Mouse (Mus musculus) c-Kit-positive CD71-negative TER-119-negative erythroid progenitor cells, embryonic 14.5 days (primary cell): ENCODE measurements around the gene Dedd.
"Not testable (repeated sequence)": the region's sequence is repeated elsewhere in the genome, so short reads cannot be mapped to it uniquely, and the experiment has no call there.

Experiments used
- DNase-seq: peaks from one replicate; pipeline ENCODE4 v3.0.0-alpha.2; 2013; ENCODE audit warnings: low read depth

The Dedd gene

GRCm38 (mm10) chr1:171328839-171329432 lies at the start of gene Dedd:
Gene Dedd (plus strand): TSS chr1:171329145.
- DNase-seq = peak; percentile 77

- DNase-seq = no peak
Measured at GRCm38 (mm10) chr1:171279721-171280120, 49.2 kb upstream of the Dedd start.

- no peak for DNase-seq
Measured at GRCm38 (mm10) chr1:171280250-171280915, 48.6 kb upstream of the Dedd start.

GRCm38 (mm10) chr1:171280916-171281527 lies 47.9 kb upstream of the Dedd start, which contains the start of gene Ppox:
Gene Ppox (minus strand): TSS chr1:171281186.
- DNase-seq = peak; percentile 94

GRCm38 (mm10) chr1:171281528-171281923 lies 47.4 kb upstream of the Dedd start:
- peak; percentile 86 for DNase-seq

GRCm38 (mm10) chr1:171282086-171282805 lies 46.7 kb upstream of the Dedd start:
- no peak for DNase-seq

- DNase-seq = no peak
Measured at GRCm38 (mm10) chr1:171283188-171284160, 45.5 kb upstream of the Dedd start.

- no peak for DNase-seq
Measured at GRCm38 (mm10) chr1:171284491-171284890, 44.5 kb upstream of the Dedd start.

- DNase-seq = no peak
Measured at GRCm38 (mm10) chr1:171285096-171285892, 43.7 kb upstream of the Dedd start.

- DNase-seq = no peak
Measured at GRCm38 (mm10) chr1:171286517-171286916, 42.4 kb upstream of the Dedd start.

GRCm38 (mm10) chr1:171287136-171288081 lies 41.5 kb upstream of the Dedd start, which contains the start of gene Usp21:
Gene Usp21 (minus strand): TSS chr1:171287991.
- DNase-seq = peak; percentile 84

- DNase-seq = no peak
Measured at GRCm38 (mm10) chr1:171288328-171288727, 40.6 kb upstream of the Dedd start.

GRCm38 (mm10) chr1:171293351-171293750 lies 35.6 kb upstream of the Dedd start:
- no peak for DNase-seq

- no peak for DNase-seq
Measured at GRCm38 (mm10) chr1:171293906-171294297, 35.0 kb upstream of the Dedd start.

GRCm38 (mm10) chr1:171294298-171295062 lies 34.5 kb upstream of the Dedd start, which contains the start of gene Ufc1:
Gene Ufc1 (minus strand): TSS chr1:171295024.
- no peak for DNase-seq

- no peak for DNase-seq
Measured at GRCm38 (mm10) chr1:171295063-171295402, 33.9 kb upstream of the Dedd start.

GRCm38 (mm10) chr1:171298226-171298625 lies 30.7 kb upstream of the Dedd start:
- no peak for DNase-seq

- DNase-seq = not testable (repeated sequence)
Measured at GRCm38 (mm10) chr1:171306157-171306556, 22.8 kb upstream of the Dedd start.

GRCm38 (mm10) chr1:171309321-171309720 lies 19.6 kb upstream of the Dedd start:
- DNase-seq = no peak
